Mouse (Mus musculus) heart, embryonic 12.5 days (tissue): ENCODE data around the gene Mipep. TPM values are rescaled to one million over a fixed set of nuclear protein-coding genes. Genes with fewer than 3 reads are reported as not detected.

Experiments used
- ATAC-seq: fragments of 200-750 bp; cut with Nextera tagmentation; 2 replicates; pipeline ENCODE4 v1.8.0; 2017; ENCODE audit warnings: moderate TSS enrichment, moderate library complexity; ENCODE audit not compliant: insufficient number of reproducible peaks, low FRiP score
- H3K27ac ChIP-seq: fragments of 300-500 bp; sonication (generic); 2 replicates; pipeline ENCODE4 v1.5.1; 2016; ENCODE audit warnings: mild to moderate bottlenecking, moderate library complexity; ENCODE audit not compliant: poor library complexity, severe bottlenecking
- H3K27me3 ChIP-seq: fragments of 300-500 bp; sonication (generic); replicated peaks from 2 replicates; pipeline ENCODE4 v1.6.1; 2016; ENCODE audit warnings: mild to moderate bottlenecking, moderate library complexity
- H3K36me3 ChIP-seq: fragments of 300-500 bp; sonication (generic); 2 replicates; pipeline ENCODE4 v1.6.1; 2016; ENCODE audit warnings: mild to moderate bottlenecking, moderate library complexity
- H3K4me1 ChIP-seq: fragments of 300-500 bp; sonication (generic); replicated peaks from 2 replicates; pipeline ENCODE4 v1.6.1; 2016; ENCODE audit warnings: mild to moderate bottlenecking
- H3K4me2 ChIP-seq: fragments of 300-500 bp; sonication (generic); 2 replicates; pipeline ENCODE4 v1.6.1; 2016; ENCODE audit warnings: mild to moderate bottlenecking, moderate library complexity
- H3K4me3 ChIP-seq: fragments of 300-500 bp; sonication (generic); 2 replicates; pipeline ENCODE4 v1.5.1; 2016; ENCODE audit warnings: mild to moderate bottlenecking
- H3K9ac ChIP-seq: fragments of 300-500 bp; sonication (generic); 2 replicates; pipeline ENCODE4 v1.6.1; 2016; ENCODE audit warnings: mild to moderate bottlenecking, moderate library complexity
- H3K9me3 ChIP-seq: fragments of 300-500 bp; sonication (generic); replicated peaks from 2 replicates; pipeline ENCODE4 v1.6.1; 2016; ENCODE audit warnings: mild to moderate bottlenecking, moderate library complexity
- WGBS: fragments of 180-500 bp; shearing (Covaris S2); methylation state at CpG from one replicate; pipeline ENCODE4 v1.1.7; 2016; 5-methylcytosine and 5-hydroxymethylcytosine counted together
- polyA plus RNA-seq: library from polyadenylated mRNA; unstranded; fragments of >200 nt; fragmentation: Nextera tagmentation; extraction: Ambion mirVana; gene quantifications from 2 replicates; pipeline ENCODE4 v1.2.1, GENCODE M21; 2016

The Mipep gene
- polyA plus RNA-seq, 1 experiment from 2014 or later: 31.4 TPM

GRCm38 (mm10) chr14:60871831-60872230, 87.5 kb downstream of the Mipep start:
- no peak for ATAC-seq

GRCm38 (mm10) chr14:60882106-60882505, 97.7 kb downstream of the Mipep start:
- H3K9ac ChIP-seq: no peak overlapping the region
- no peak overlapping the region for H3K4me3 ChIP-seq
- H3K27ac ChIP-seq: no peak overlapping the region
- no peak overlapping the region for H3K4me2 ChIP-seq
- H3K27me3 ChIP-seq: no peaks in the 10 kb centered on the region
- 76% methylated on average over 5 of the region's 5 CpGs for WGBS
- peaks cover 8% of the 10 kb centered on the region; the same call in 1 of the 2 replicates for H3K36me3 ChIP-seq
- H3K9me3 ChIP-seq: peaks cover 10% of the 10 kb centered on the region
- no peaks in the 10 kb centered on the region for H3K4me1 ChIP-seq
- no peak for ATAC-seq

More at GRCm38 (mm10) chr14:60871831-60872230, 87.5 kb downstream of the Mipep start:
- no peaks in the 10 kb centered on the region for H3K9me3 ChIP-seq
- H3K4me3 ChIP-seq: no peak overlapping the region
- H3K36me3 ChIP-seq: peaks cover 25% of the 10 kb centered on the region
- H3K4me1 ChIP-seq: peaks cover 4% of the 10 kb centered on the region; the same call in 1 of the 2 replicates
- 90% methylated on average over 8 of the region's 8 CpGs for WGBS
- H3K9ac ChIP-seq: no peak overlapping the region
- H3K4me2 ChIP-seq: no peak overlapping the region
- H3K27ac ChIP-seq: no peak overlapping the region
- no peaks in the 10 kb centered on the region for H3K27me3 ChIP-seq

- no peak overlapping the region for H3K4me3 ChIP-seq
- H3K36me3 ChIP-seq: peaks cover 9% of the 10 kb centered on the region; the same call in 1 of the 2 replicates
- H3K9ac ChIP-seq: no peak overlapping the region
- no peak overlapping the region for H3K27ac ChIP-seq
- 82% methylated on average over 4 of the region's 4 CpGs for WGBS
- no peaks in the 10 kb centered on the region for H3K4me1 ChIP-seq
- no peak for ATAC-seq
- no peaks in the 10 kb centered on the region for H3K27me3 ChIP-seq
- H3K4me2 ChIP-seq: no peak overlapping the region
- H3K9me3 ChIP-seq: peaks cover 10% of the 10 kb centered on the region
Measured at GRCm38 (mm10) chr14:60882681-60883080, 98.3 kb downstream of the Mipep start.

- H3K4me2 ChIP-seq: no peak overlapping the region
- peaks cover 19% of the 10 kb centered on the region for H3K36me3 ChIP-seq
- H3K4me1 ChIP-seq: no peaks in the 10 kb centered on the region
- H3K9ac ChIP-seq: no peak overlapping the region
- 61% methylated on average over 6 of the region's 6 CpGs for WGBS
- H3K4me3 ChIP-seq: no peak overlapping the region
- no peak for ATAC-seq
- no peak overlapping the region for H3K27ac ChIP-seq
- H3K9me3 ChIP-seq: peaks cover 24% of the 10 kb centered on the region
- H3K27me3 ChIP-seq: no peaks in the 10 kb centered on the region
Measured at GRCm38 (mm10) chr14:60885361-60885950, 101.1 kb downstream of the Mipep start.

GRCm38 (mm10) chr14:60893882-60894281, 109.5 kb downstream of the Mipep start:
- no peak overlapping the region for H3K4me3 ChIP-seq
- 0 out of 2 replicates have a peak, but pooled peaks cover under 1% of the 10 kb centered on the region for H3K36me3 ChIP-seq
- H3K4me1 ChIP-seq: no peaks in the 10 kb centered on the region
- no peak overlapping the region for H3K27ac ChIP-seq
- no peak overlapping the region for H3K9ac ChIP-seq
- WGBS: 89% methylated on average over 10 of the region's 10 CpGs
- ATAC-seq: no peak
- no peaks in the 10 kb centered on the region for H3K27me3 ChIP-seq
- no peak overlapping the region for H3K4me2 ChIP-seq
- 0 out of 2 replicates have a peak, but pooled peaks cover 2% of the 10 kb centered on the region for H3K9me3 ChIP-seq

- no peak overlapping the region for H3K4me2 ChIP-seq
- H3K4me1 ChIP-seq: no peaks in the 10 kb centered on the region
- 73% methylated on average over 19 of the region's 19 CpGs for WGBS
- no peaks in the 10 kb centered on the region for H3K9me3 ChIP-seq
- H3K9ac ChIP-seq: no peak overlapping the region
- no peaks in the 10 kb centered on the region for H3K36me3 ChIP-seq
- ATAC-seq: no peak
- H3K27ac ChIP-seq: no peak overlapping the region
- H3K27me3 ChIP-seq: no peaks in the 10 kb centered on the region
- H3K4me3 ChIP-seq: no peak overlapping the region
Measured at GRCm38 (mm10) chr14:60895172-60896000, 111.0 kb downstream of the Mipep start.

- Histone ChIP-seq H3K27me3 (no peaks in the 10 kb centered on the region), H3K27ac (no peak overlapping the region), H3K9me3 (no peaks in the 10 kb centered on the region), H3K4me1 (no peaks in the 10 kb centered on the region), H3K9ac (no peak overlapping the region), H3K4me2 (no peak overlapping the region), H3K36me3 (no peaks in the 10 kb centered on the region), H3K4me3 (no peak overlapping the region)
- no peak for ATAC-seq
- 88% methylated on average over 5 of the region's 5 CpGs for WGBS
Measured at GRCm38 (mm10) chr14:60898086-60898667, 113.8 kb downstream of the Mipep start.

- Histone ChIP-seq H3K36me3 (no peaks in the 10 kb centered on the region), H3K4me2 (no peak overlapping the region), H3K9me3 (no peaks in the 10 kb centered on the region), H3K27ac (no peak overlapping the region), H3K4me1 (peaks cover 25% of the 10 kb centered on the region), H3K9ac (no peak overlapping the region), H3K27me3 (no peaks in the 10 kb centered on the region), H3K4me3 (no peak overlapping the region)
- whole genome bisulfite sequencing: 31% methylated on average over 4 of the region's 4 CpGs
- no peak for ATAC-seq
Measured at GRCm38 (mm10) chr14:60904501-60904900, 120.1 kb downstream of the Mipep start.

- WGBS: 70% methylated on average over 10 of the region's 10 CpGs
- Histone ChIP-seq H3K27me3 (no peaks in the 10 kb centered on the region), H3K4me1 (peaks cover 29% of the 10 kb centered on the region), H3K9me3 (no peaks in the 10 kb centered on the region), H3K4me3 (no peak overlapping the region), H3K27ac (no peak overlapping the region), H3K9ac (no peak overlapping the region), H3K36me3 (no peaks in the 10 kb centered on the region), H3K4me2 (no peak overlapping the region)
- ATAC-seq: no peak
Measured at GRCm38 (mm10) chr14:60906421-60907374, 122.3 kb downstream of the Mipep start.

GRCm38 (mm10) chr14:60909351-60909750, 125.0 kb downstream of the Mipep start:
- Histone ChIP-seq H3K4me2 (no peak overlapping the region), H3K4me3 (no peak overlapping the region), H3K36me3 (no peaks in the 10 kb centered on the region), H3K9me3 (no peaks in the 10 kb centered on the region), H3K9ac (no peak overlapping the region), H3K27me3 (no peaks in the 10 kb centered on the region), H3K4me1 (peaks cover 40% of the 10 kb centered on the region), H3K27ac (no peak overlapping the region)
- ATAC-seq: no peak
- WGBS: 91% methylated on average over 4 of the region's 4 CpGs
